Mouse (Mus musculus): ENCODE data around the gene Zmynd15.

DNA sequence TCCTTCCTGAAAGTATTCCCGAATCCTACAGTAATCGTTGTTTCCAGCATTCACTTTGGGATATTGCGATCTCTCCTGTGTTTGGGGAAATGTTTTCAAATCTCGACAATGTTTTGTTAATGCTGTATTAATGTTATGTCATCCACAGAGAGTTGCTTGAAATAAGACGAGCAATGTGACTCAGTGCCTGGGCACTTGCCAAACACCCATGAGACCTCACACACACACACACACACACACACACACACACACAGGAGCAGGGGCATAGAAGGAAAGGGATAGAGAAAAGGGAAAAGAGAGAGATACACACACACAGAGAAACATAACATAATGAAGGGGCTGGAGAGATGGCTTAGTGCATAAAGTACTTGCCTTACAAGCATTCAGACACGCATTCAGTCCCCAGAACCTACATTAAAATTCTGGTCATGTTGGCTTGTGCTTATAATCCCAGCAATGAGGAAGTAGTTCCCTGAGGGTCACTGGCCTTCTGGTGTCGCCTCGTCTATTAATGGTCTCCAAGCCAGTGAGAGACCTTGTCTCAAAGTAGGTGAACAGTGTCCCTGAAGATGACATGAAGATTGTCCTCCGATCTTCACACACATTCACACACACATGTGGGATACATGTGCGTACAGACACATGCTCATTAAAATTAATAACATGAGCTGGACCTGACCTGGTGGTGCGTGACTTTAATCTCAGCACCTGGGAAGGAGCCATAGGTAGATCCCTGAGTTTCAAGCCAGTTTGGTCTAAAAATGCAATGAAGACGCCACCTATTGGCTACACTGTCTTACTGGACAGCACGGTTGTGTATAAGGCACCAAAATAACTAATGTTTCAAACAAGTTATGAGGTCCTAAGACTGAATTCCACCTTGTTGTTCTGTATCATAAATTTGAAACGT, 40.6 kb downstream of the Zmynd15 start:
- TF ChIP-seq CTCF (IDR thresholded peaks at IDR 0.05; ENCODE audit: low read depth) (peak; percentile 34; the same call in 1 of the 2 replicates), EP300 (IDR thresholded peaks at IDR 0.05; ENCODE audit: low read depth) (no peak)

Data from heart, postnatal 0 days (tissue).